Mouse (Mus musculus) cerebellum, adult 2 months (tissue): Measurements from ENCODE around the gene Negr1.

Experiments used
- CTCF ChIP-seq: fragments of 200-500 bp; IDR thresholded peaks from 2 replicates; pipeline ENCODE4 v1.5.1; 2011; ENCODE audit warnings: low read depth, mild to moderate bottlenecking, control low read depth, low read length, moderate library complexity, borderline replicate concordance; ENCODE audit not compliant: insufficient read depth
- POLR2A ChIP-seq: fragments of 200-500 bp; IDR thresholded peaks from 2 replicates; pipeline ENCODE4 v1.6.1; 2011; ENCODE audit warnings: low read length, control low read depth, borderline replicate concordance; ENCODE audit not compliant: insufficient read depth

GRCm38 (mm10) chr3:156816938-156817337 is 255.3 kb downstream of the Negr1 start:
- TF ChIP-seq CTCF: no peak
- TF ChIP-seq POLR2A: no peak
